Mouse (Mus musculus) colon, adult 2 months (tissue): Measurements from ENCODE around the gene Rnf185. TPM values are rescaled to one million over a fixed set of nuclear protein-coding genes. Genes with fewer than 3 reads are reported as not detected.

Experiments
- polyA plus RNA-seq: library from polyadenylated mRNA; depleted of rRNA; stranded (reverse); fragments of >200 nt; gene quantifications from 2 replicates; pipeline ENCODE4 v1.2.3, GENCODE M21; 2012; rRNA removed

Rnf185 gene
- 21.5 and 28.0 TPM in 2 replicates for polyA plus RNA-seq

GRCm38 (mm10) chr11:3452167-3452639, at the start of gene Rnf185:
Gene Rnf185 (minus strand): TSS chr11:3452363.

GRCm38 (mm10) chr11:3487952-3488570, 35.9 kb upstream of the Rnf185 start, which contains the start of gene Pla2g3:
Gene Pla2g3 (plus strand): TSS chr11:3488284.

GRCm38 (mm10) chr11:3408997-3409732, 43.0 kb downstream of the Rnf185 start, which contains the start of gene Limk2:
Gene Limk2 (minus strand): TSS chr11:3409189.

Other genes starting within 250 kb of the Rnf185 start
- gene Eif4enif1, start 250.0 kb downstream of the Rnf185 start, polyA plus RNA-seq = 26.9 and 38.4 TPM in 2 replicates
- gene Drg1, start 185.9 kb downstream of the Rnf185 start, polyA plus RNA-seq = 11.5 and 12.4 TPM in 2 replicates
- gene Patz1, start 163.5 kb downstream of the Rnf185 start, polyA plus RNA-seq = 16.0 and 18.8 TPM in 2 replicates
- 11.4 and 15.7 TPM in 2 replicates for gene Pik3ip1, start 122.0 kb downstream of the Rnf185 start, polyA plus RNA-seq
- 185 and 197 TPM in 2 replicates for gene Limk2, start 43.2 kb downstream of the Rnf185 start, polyA plus RNA-seq
- 6.8 and 8.9 TPM in 2 replicates for gene Pla2g3, start 35.9 kb upstream of the Rnf185 start, polyA plus RNA-seq
- gene Inpp5j, start 52.5 kb upstream of the Rnf185 start, polyA plus RNA-seq = 108 and 115 TPM in 2 replicates
- 521 and 619 TPM in 2 replicates for gene Selenom, start 62.3 kb upstream of the Rnf185 start, polyA plus RNA-seq
- gene Smtn, start 88.2 kb upstream of the Rnf185 start, polyA plus RNA-seq = 119 and 143 TPM in 2 replicates
- 5.3 and 6.9 TPM in 2 replicates for gene Morc2a, start 196.8 kb upstream of the Rnf185 start, polyA plus RNA-seq